Mouse (Mus musculus) cerebellum, adult 2 months (tissue): ENCODE measurements around the gene Macc1.

ENCODE experiments used
- CTCF ChIP-seq: fragments of 200-500 bp; IDR thresholded peaks from 2 replicates; pipeline ENCODE4 v1.5.1; 2011; ENCODE audit warnings: low read depth, mild to moderate bottlenecking, control low read depth, low read length, moderate library complexity, borderline replicate concordance; ENCODE audit not compliant: insufficient read depth
- POLR2A ChIP-seq: fragments of 200-500 bp; IDR thresholded peaks from 2 replicates; pipeline ENCODE4 v1.6.1; 2011; ENCODE audit warnings: low read length, control low read depth, borderline replicate concordance; ENCODE audit not compliant: insufficient read depth

DNA sequence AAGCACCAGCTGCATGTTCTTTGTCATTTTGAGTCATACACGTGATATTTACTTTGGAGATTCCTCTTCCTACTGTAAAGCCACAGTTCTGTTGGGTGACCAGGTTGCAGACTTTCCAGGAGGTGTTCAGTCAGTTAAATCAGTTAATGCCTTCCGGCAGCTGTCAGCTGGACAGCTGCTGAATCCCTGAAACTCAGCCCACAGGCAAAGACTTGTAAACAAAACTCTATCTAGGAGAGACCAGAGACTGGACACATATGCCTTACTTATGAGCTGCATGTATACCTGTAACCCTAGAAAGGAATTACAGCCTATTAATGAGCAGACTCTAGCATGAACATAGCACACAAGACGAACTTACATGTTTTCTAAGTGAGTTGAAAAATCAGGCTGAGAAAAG is 137.2 kb downstream of the Macc1 start:
- TF ChIP-seq CTCF (no peak), POLR2A (no peak)
